In genomic region chr1:186772005-186772404, GRCm38 (mm10) we compare ENCODE assay signal across 24 mouse cellular contexts.
"Had no signal": no experiment of that assay in that cellular context is flagged by ENCODE, and none has a peak within 500 bp of the region (broad histone marks: within the 10 kb centered on the region; RNA-seq: fewer than 3 reads in every experiment).

No protein-coding gene starts in this region.

- H3K4me2 ChIP-seq: heart, embryonic 12.5 days; hindbrain, embryonic 12.5 days; hindbrain, embryonic 14.5 days; intestine, embryonic 15.5 days; limb, embryonic 12.5 days had no signal

- H3K4me1 ChIP-seq: heart, embryonic 10.5 days; heart, embryonic 12.5 days; hindbrain, embryonic 10.5 days; hindbrain, embryonic 12.5 days; intestine, embryonic 15.5 days; limb, embryonic 10.5 days; limb, embryonic 12.5 days had no signal

- H3K9me3 ChIP-seq: heart, embryonic 10.5 days; heart, embryonic 12.5 days; hindbrain, embryonic 10.5 days; hindbrain, embryonic 12.5 days; intestine, embryonic 15.5 days; limb, embryonic 10.5 days; limb, embryonic 12.5 days had no signal

- H3K4me3 ChIP-seq: gastrocnemius, adult 2 months; heart, embryonic 10.5 days; heart, embryonic 12.5 days; hindbrain, embryonic 10.5 days; hindbrain, embryonic 12.5 days; intestine, embryonic 15.5 days; layer of hippocampus, adult 2 months; left cerebral cortex, adult 2 months; limb, embryonic 10.5 days; limb, embryonic 12.5 days had no signal

- H3K27me3 ChIP-seq: heart, embryonic 12.5 days; hindbrain, embryonic 12.5 days; intestine, embryonic 15.5 days; limb, embryonic 12.5 days had no signal

- H3K9ac ChIP-seq: heart, embryonic 12.5 days; hindbrain, embryonic 12.5 days; hindbrain, embryonic 14.5 days; intestine, embryonic 15.5 days; limb, embryonic 12.5 days had no signal

- H3K27ac ChIP-seq: gastrocnemius, adult 2 months; heart, embryonic 10.5 days; hindbrain, embryonic 10.5 days; hindbrain, embryonic 12.5 days; hindbrain, embryonic 14.5 days; intestine, embryonic 15.5 days; layer of hippocampus, adult 2 months; left cerebral cortex, adult 2 months; limb, embryonic 10.5 days; limb, embryonic 12.5 days had no signal

- H3K36me3 ChIP-seq: heart, embryonic 10.5 days; heart, embryonic 12.5 days; hindbrain, embryonic 10.5 days; hindbrain, embryonic 12.5 days; intestine, embryonic 15.5 days; limb, embryonic 10.5 days; limb, embryonic 12.5 days had no signal

- DNase-seq: gastrocnemius, adult 2 months; gastrocnemius, postnatal 10 days; gastrocnemius, postnatal 25 days; heart, adult 18-20 months; heart, postnatal 10 days; heart, postnatal 4 days; kidney, adult 18-20 months; kidney, adult 8-10 months; kidney, postnatal 10 days; kidney, postnatal 25 days; kidney, postnatal 4 days had no signal

- ATAC-seq: hindbrain, embryonic 16.5 days; inflammation-experienced regulatory T-cells, adult 6 months; intestine, embryonic 15.5 days; intestine, postnatal 0 days had no signal
